Mouse (Mus musculus) ES-Bruce4 (cell line): ENCODE data around the gene St8sia1.

Experiments
- CTCF ChIP-seq: IDR thresholded peaks from one replicate; pipeline ENCODE4 v1.8.1; 2011; ENCODE audit warnings: low read depth, low read length
- POLR2A ChIP-seq: IDR thresholded peaks from one replicate; pipeline ENCODE4 v1.8.1; 2011; ENCODE audit warnings: low read length; ENCODE audit not compliant: insufficient read depth

- TF ChIP-seq CTCF (no peak), POLR2A (no peak)
These were observed 104.3 kb downstream of the St8sia1 start for GRCm38 (mm10) chr6:142859946-142860345.
